Mouse (Mus musculus) myocyte (in vitro differentiated cells): Measurements from ENCODE around the gene Osbpl3. TPM values are rescaled to one million over a fixed set of nuclear protein-coding genes. Genes with fewer than 3 reads are reported as not detected.

Experiments
- H3K27me3 ChIP-seq: one replicate; pipeline ENCODE4 v1.6.1; 2011; ENCODE audit not compliant: control insufficient read depth, insufficient read depth, insufficient read length
- H3K36me3 ChIP-seq: one replicate; pipeline ENCODE4 v1.6.1; 2011; ENCODE audit not compliant: control insufficient read depth, insufficient read depth
- H3K4me2 ChIP-seq: one replicate; pipeline ENCODE4 v1.6.1; 2011; ENCODE audit warnings: low read depth, control low read depth
- H3K4me3 ChIP-seq: one replicate; pipeline ENCODE4 v1.5.1; 2011; ENCODE audit warnings: mild to moderate bottlenecking, control low read depth, moderate library complexity
- H3K79me2 ChIP-seq: one replicate; pipeline ENCODE4 v1.6.1; 2011; ENCODE audit not compliant: control insufficient read depth, insufficient read depth
- H3ac ChIP-seq: one replicate; pipeline ENCODE4 v1.6.1; 2011; ENCODE audit not compliant: control insufficient read depth, insufficient read length
- CEBPB ChIP-seq: IDR thresholded peaks from 2 replicates; pipeline ENCODE4 v1.6.1; 2011; ENCODE audit warnings: mild to moderate bottlenecking, moderate library complexity; ENCODE audit not compliant: poor library complexity, insufficient read depth, severe bottlenecking
- E2F4 ChIP-seq: IDR thresholded peaks from one replicate; pipeline ENCODE4 v1.6.1; 2011; ENCODE audit warnings: mild to moderate bottlenecking, control low read depth, moderate library complexity; ENCODE audit not compliant: insufficient read depth
- MAX ChIP-seq: IDR thresholded peaks from one replicate; pipeline ENCODE4 v1.6.1; 2011; ENCODE audit warnings: low read depth, mild to moderate bottlenecking, control low read depth
- MYOD1 ChIP-seq, 3 experiments: IDR thresholded peaks; one replicate each; pipeline ENCODE4 v1.6.1; 2011; ENCODE audit warnings: control low read depth in 2 of 3, low read depth in 2 of 3, mild to moderate bottlenecking in 2 of 3, moderate library complexity in 1 of 3; ENCODE audit not compliant: insufficient read length in 2 of 3, control insufficient read depth in 1 of 3
- MYOG ChIP-seq, 3 experiments: IDR thresholded peaks; one replicate each; pipeline ENCODE4 v1.6.1; 2011; ENCODE audit warnings: control low read depth in 2 of 3, low read depth in 2 of 3, mild to moderate bottlenecking in 2 of 3; ENCODE audit not compliant: insufficient read length in 2 of 3, control insufficient read depth in 1 of 3, insufficient read depth in 1 of 3
- POLR2A ChIP-seq: IDR thresholded peaks from one replicate; pipeline ENCODE4 v1.6.1; 2011; ENCODE audit warnings: low read depth, mild to moderate bottlenecking, control low read depth, moderate library complexity; ENCODE audit not compliant: insufficient read length
- POLR2AphosphoS2 ChIP-seq: IDR thresholded peaks from one replicate; pipeline ENCODE4 v1.6.1; 2011; ENCODE audit warnings: low read depth, control low read depth; ENCODE audit not compliant: insufficient read length
- REST ChIP-seq: IDR thresholded peaks from one replicate; pipeline ENCODE4 v1.6.1; 2011; ENCODE audit warnings: mild to moderate bottlenecking, control low read depth, moderate library complexity; ENCODE audit not compliant: insufficient read depth, insufficient read length
- SRF ChIP-seq: IDR thresholded peaks from one replicate; pipeline ENCODE4 v1.6.1; 2011; ENCODE audit warnings: low read depth; ENCODE audit not compliant: control insufficient read depth, insufficient read length
- TCF12 ChIP-seq: IDR thresholded peaks from one replicate; pipeline ENCODE4 v1.6.1; 2011; ENCODE audit warnings: mild to moderate bottlenecking, control low read depth; ENCODE audit not compliant: poor library complexity, insufficient read depth, severe bottlenecking
- TCF3 ChIP-seq: IDR thresholded peaks from one replicate; pipeline ENCODE4 v1.6.1; 2011; ENCODE audit warnings: low read depth, control low read depth; ENCODE audit not compliant: insufficient read length
- USF1 ChIP-seq: IDR thresholded peaks from one replicate; pipeline ENCODE4 v1.6.1; 2011; ENCODE audit warnings: low read depth, mild to moderate bottlenecking, control low read depth, moderate library complexity
- polyA plus RNA-seq: library from polyadenylated mRNA; unstranded; fragments of >200 nt; fragmentation: generic; extraction: Trizol; gene quantifications from one replicate; pipeline ENCODE4 v1.2.1, GENCODE M21; 2012; ENCODE audit warnings: missing spikeins

Osbpl3 gene
- polyA plus RNA-seq, 1 experiment: 8.9 TPM

- TF ChIP-seq CEBPB (no peak), POLR2A (peak; percentile 74), TCF12 (no peak), E2F4 (peak; percentile 8), MAX (no peak), POLR2AphosphoS2 (peak; percentile 68), SRF (no peak), MYOG (IDR thresholded peaks at IDR 0.05; ENCODE audit: control insufficient read depth in 1 of 3, insufficient read depth in 1 of 3, insufficient read length in 2 of 3, low read depth in 2 of 3) (no peak), REST (no peak), MYOD1 (IDR thresholded peaks at IDR 0.05; ENCODE audit: control insufficient read depth in 1 of 3, insufficient read length in 2 of 3, low read depth in 2 of 3) (peak in 1 of 3 experiments; percentile 31), USF1 (no peak), TCF3 (no peak)
- H3K79me2 ChIP-seq: no peaks in the 10 kb centered on the region
- peak overlapping the region; percentile 85 for H3K4me2 ChIP-seq
- peak overlapping the region; percentile 40 for H3K4me3 ChIP-seq
- H3K27me3 ChIP-seq: no peaks in the 10 kb centered on the region
- no peaks in the 10 kb centered on the region for H3K36me3 ChIP-seq
- H3ac ChIP-seq: peak overlapping the region; percentile 3
Measured at GRCm38 (mm10) chr6:50261201-50261921, 194.6 kb downstream of the Osbpl3 start.

GRCm38 (mm10) chr6:50255356-50255755 is 200.6 kb downstream of the Osbpl3 start:
- Histone ChIP-seq H3K36me3 (no peaks in the 10 kb centered on the region), H3ac (no peak overlapping the region), H3K4me2 (peak overlapping the region; percentile 94)

GRCm38 (mm10) chr6:50254723-50255184 is 201.2 kb downstream of the Osbpl3 start:
- Histone ChIP-seq H3K79me2 (no peaks in the 10 kb centered on the region), H3K4me3 (no peak overlapping the region), H3ac (no peak overlapping the region), H3K36me3 (no peaks in the 10 kb centered on the region), H3K4me2 (peak overlapping the region; percentile 94), H3K27me3 (no peaks in the 10 kb centered on the region)
- TF ChIP-seq REST: no peak
- no peak for TF ChIP-seq E2F4
- no peak for TF ChIP-seq TCF12
- TF ChIP-seq SRF: no peak
- peak; percentile 92 for TF ChIP-seq USF1
- no peak for TF ChIP-seq CEBPB
- no peak for TF ChIP-seq TCF3
- peak; percentile 62 for TF ChIP-seq MAX
- peak in 1 of 3 experiments; percentile 12 for TF ChIP-seq MYOG (IDR thresholded peaks at IDR 0.05; ENCODE audit: control insufficient read depth in 1 of 3, insufficient read depth in 1 of 3, insufficient read length in 2 of 3, low read depth in 2 of 3)
- TF ChIP-seq POLR2AphosphoS2: no peak
- TF ChIP-seq POLR2A: no peak
- peak in 1 of 3 experiments; percentile 11 for TF ChIP-seq MYOD1 (IDR thresholded peaks at IDR 0.05; ENCODE audit: control insufficient read depth in 1 of 3, insufficient read length in 2 of 3, low read depth in 2 of 3)

More at GRCm38 (mm10) chr6:50255356-50255755, 200.6 kb downstream of the Osbpl3 start:
- no peak overlapping the region for H3K4me3 ChIP-seq
- H3K79me2 ChIP-seq: no peaks in the 10 kb centered on the region
- no peaks in the 10 kb centered on the region for H3K27me3 ChIP-seq
- TF ChIP-seq MYOG (IDR thresholded peaks at IDR 0.05; ENCODE audit: control insufficient read depth in 1 of 3, insufficient read depth in 1 of 3, insufficient read length in 2 of 3, low read depth in 2 of 3) (no peak), POLR2AphosphoS2 (no peak), REST (no peak), MYOD1 (IDR thresholded peaks at IDR 0.05; ENCODE audit: control insufficient read depth in 1 of 3, insufficient read length in 2 of 3, low read depth in 2 of 3) (no peak), POLR2A (no peak), SRF (no peak), CEBPB (no peak), MAX (no peak), TCF12 (no peak), TCF3 (no peak), E2F4 (no peak), USF1 (no peak)

GRCm38 (mm10) chr6:50252690-50253089 is 203.3 kb downstream of the Osbpl3 start:
- Histone ChIP-seq H3ac (no peak overlapping the region), H3K27me3 (no peaks in the 10 kb centered on the region), H3K36me3 (no peaks in the 10 kb centered on the region), H3K4me2 (no peak overlapping the region), H3K79me2 (no peaks in the 10 kb centered on the region), H3K4me3 (no peak overlapping the region)
- no peak for TF ChIP-seq MYOG (IDR thresholded peaks at IDR 0.05; ENCODE audit: control insufficient read depth in 1 of 3, insufficient read depth in 1 of 3, insufficient read length in 2 of 3, low read depth in 2 of 3)
- TF ChIP-seq E2F4: no peak
- no peak for TF ChIP-seq MYOD1 (IDR thresholded peaks at IDR 0.05; ENCODE audit: control insufficient read depth in 1 of 3, insufficient read length in 2 of 3, low read depth in 2 of 3)
- TF ChIP-seq REST: no peak
- TF ChIP-seq MAX: no peak
- no peak for TF ChIP-seq TCF3
- no peak for TF ChIP-seq POLR2A
- TF ChIP-seq TCF12: no peak
- TF ChIP-seq POLR2AphosphoS2: no peak
- no peak for TF ChIP-seq USF1
- no peak for TF ChIP-seq CEBPB
- no peak for TF ChIP-seq SRF
